Mouse (Mus musculus) urinary bladder, postnatal 4 days (tissue): Measurements from ENCODE around the gene Cdh16.

ENCODE experiments used
- DNase-seq, 2 experiments: peaks; one replicate each; pipeline ENCODE4 v3.0.0; 2021 to 2022; ENCODE audit warnings: low spot score in 2 of 2

Cdh16 gene

DNA sequence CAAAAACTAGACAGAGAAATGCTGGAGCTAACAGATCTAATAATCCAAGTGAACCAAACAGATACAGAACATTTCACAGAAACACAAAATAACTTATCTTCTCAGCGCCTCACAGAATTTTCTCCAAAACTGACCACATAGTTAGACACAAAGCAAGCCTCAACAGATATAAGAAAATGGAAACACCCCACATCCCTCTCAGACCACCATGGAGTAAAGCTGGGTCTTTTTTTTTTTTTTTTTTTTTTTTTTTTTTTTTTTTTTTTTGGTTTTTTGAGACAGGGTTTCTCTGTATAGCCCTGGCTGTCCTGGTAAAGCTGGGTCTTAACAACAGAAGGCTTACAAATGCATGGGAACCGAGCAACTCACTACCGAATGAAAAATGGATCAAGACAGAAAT, 47.4 kb downstream of the Cdh16 start:
- DNase-seq, result no peak

GRCm38 (mm10) chr8:104570436-104571343, 53.5 kb downstream of the Cdh16 start:
- DNase-seq, result peak; percentile 64 to 79

DNA sequence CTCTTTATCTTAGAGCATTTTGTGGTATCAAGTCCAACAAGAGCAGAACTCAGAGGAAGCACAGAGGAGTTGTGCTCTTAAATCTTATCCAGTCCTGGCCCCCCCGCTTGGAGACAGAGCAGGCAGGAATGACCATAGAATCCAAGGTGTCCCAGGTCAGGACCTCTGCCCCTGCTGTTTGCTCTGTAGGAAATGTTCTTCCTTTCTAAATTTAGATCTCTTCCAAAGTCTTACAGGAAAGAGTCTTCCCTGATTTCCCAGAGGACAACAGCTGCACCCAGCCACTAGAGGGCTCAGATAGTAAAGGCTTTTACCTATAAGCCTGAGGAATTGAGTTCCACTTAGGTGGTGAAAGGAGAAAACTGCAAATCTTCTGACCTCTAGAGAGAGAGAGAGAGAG, 54.6 kb downstream of the Cdh16 start:
- DNase-seq, result no peak

DNA sequence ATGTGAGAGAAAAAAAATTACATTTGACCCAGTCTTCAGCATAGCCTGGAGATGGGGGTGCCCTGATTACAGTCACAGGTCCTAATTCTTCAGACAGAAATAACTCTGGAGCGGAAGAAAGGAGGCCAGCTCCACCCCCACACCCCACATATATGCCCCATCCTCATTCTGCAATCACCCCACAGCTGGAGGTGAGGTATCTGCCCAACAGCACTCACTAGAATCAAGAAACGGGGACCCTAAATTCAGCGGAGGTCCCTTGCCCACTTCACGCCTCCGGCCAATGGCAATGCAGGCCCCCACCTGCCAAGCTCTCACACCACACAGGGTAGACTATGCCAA, 58.8 kb downstream of the Cdh16 start:
- no peak for DNase-seq

DNA sequence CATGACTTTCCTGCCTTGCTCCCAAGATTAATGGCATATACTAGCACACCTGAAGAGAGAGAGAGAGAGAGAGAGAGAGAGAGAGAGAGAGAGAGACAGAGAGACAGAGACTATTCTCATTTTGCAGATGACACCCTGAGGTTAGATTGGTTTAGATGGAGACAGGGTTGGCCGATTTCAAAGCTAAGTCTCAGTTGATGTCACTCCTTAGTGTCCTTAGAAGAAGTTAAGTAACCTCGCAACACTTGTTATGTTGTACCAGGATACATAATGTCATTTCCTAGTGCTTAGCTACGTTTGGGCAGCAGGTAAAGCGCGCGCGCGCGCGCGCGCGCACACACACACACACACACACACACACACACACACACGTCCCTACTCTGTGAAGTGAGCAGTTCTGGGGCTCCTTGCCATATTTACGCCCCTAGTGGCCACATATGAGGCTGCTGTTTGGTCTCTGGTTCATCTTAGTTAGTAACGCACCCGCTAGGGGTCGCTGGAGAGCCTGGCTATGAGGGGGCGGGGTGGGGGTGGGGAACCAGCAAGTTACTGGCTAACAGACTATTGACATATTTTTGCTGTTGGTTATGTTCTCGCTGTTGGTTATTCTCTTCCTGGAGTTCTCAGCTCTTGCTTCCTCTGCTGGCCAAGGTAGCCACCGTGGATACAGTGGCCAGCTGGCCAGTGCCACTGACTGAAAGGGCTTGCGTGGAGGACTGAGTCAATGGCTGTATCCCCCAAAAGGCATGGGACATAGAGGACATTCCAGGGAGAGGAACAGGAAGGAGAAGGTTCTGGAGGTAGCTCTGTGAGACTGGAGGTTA, 59.4 kb downstream of the Cdh16 start:
- peak; percentile 66 to 86 for DNase-seq

GRCm38 (mm10) chr8:104560731-104561130, 63.5 kb downstream of the Cdh16 start:
- DNase-seq, result no peak

DNA sequence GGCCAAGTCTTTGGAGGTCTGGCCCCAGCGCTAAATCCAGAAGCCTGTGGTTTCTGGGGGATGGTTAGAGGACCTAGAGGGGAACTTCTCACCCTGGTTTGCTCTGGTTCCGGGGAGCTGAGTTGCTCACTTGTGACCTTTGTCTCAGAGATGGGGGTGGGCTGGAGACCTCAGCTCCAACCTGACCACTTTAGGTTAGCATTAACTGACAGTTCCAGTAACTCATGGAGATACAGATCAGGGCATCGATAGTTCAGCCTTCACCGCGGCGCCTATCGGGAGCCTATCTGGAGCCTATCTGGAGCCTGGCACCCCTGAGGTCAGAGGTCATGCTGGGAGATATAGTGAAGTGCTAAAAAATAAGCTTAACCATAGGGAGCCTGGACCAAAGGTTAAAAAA, 67.0 kb downstream of the Cdh16 start:
- DNase-seq, result no peak

- DNase-seq, result no peak
These were observed 69.0 kb downstream of the Cdh16 start for GRCm38 (mm10) chr8:104555191-104555590.
